ENCODE assay signal across 20 mouse cellular contexts in the genomic region with DNA sequence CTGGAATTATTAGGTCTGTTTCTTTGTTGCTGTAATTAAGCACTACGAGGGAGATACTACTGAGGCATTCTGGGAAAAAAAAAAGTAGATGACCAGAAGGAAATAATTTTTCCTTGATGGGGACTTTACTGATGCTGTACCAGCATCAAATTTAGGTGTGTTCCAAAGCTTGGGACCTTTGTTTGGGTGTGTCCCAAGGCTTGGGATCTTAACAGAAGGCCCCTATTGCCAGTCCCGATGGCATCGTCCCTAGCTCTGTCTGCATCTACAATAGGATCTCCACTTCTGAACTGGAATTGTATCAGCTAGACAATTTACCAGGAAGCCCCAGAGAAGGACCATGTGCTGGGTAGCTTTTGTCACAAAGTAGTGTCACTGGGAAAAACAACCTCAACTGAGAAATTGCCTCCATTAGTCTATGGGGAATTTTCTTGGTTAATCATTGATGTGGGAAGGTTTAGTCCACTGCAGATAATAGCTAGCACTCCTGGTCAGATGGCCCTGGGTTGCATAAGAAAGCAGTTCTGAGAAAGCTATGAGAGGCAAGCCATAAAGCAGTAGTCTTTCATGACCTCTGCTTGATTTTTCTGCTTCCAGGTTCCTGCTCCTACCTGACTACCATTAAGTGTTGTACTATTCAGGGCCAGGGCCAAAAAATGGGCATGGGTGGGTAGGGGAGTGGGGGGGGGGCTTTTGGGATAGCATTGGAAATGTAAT.
"Had no signal": no experiment of that assay in that cellular context is flagged by ENCODE, and none has a peak within 500 bp of the region (broad histone marks: within the 10 kb centered on the region; RNA-seq: fewer than 3 reads in every experiment).

No protein-coding gene starts in this region.

- H3K9me3 ChIP-seq: liver, embryonic 15.5 days; lung, embryonic 15.5 days; megakaryocyte, embryonic 14.5 days; midbrain, embryonic 10.5 days; midbrain, embryonic 12.5 days; neural tube, embryonic 13.5 days; neural tube, embryonic 15.5 days; stomach, embryonic 15.5 days had no signal

- H3K36me3 ChIP-seq: liver, embryonic 15.5 days; lung, embryonic 15.5 days; midbrain, embryonic 10.5 days; midbrain, embryonic 12.5 days; neural tube, embryonic 13.5 days; neural tube, embryonic 15.5 days; stomach, embryonic 15.5 days had no signal

- H3K4me3 ChIP-seq: liver, embryonic 15.5 days; lung, embryonic 15.5 days; megakaryocyte, embryonic 14.5 days; midbrain, embryonic 10.5 days; midbrain, embryonic 12.5 days; myocyte; neural tube, embryonic 13.5 days; neural tube, embryonic 15.5 days; stomach, embryonic 15.5 days had no signal

- H3K27me3 ChIP-seq: liver, embryonic 15.5 days; lung, embryonic 15.5 days; megakaryocyte, embryonic 14.5 days; midbrain, embryonic 12.5 days; neural tube, embryonic 15.5 days; stomach, embryonic 15.5 days had no signal

- H3K4me2 ChIP-seq: liver, embryonic 15.5 days; lung, embryonic 15.5 days; midbrain, embryonic 12.5 days; neural tube, embryonic 13.5 days; neural tube, embryonic 15.5 days; stomach, embryonic 15.5 days had no signal

- H3K27ac ChIP-seq: liver, embryonic 15.5 days; lung, embryonic 15.5 days; macrophage; midbrain, embryonic 10.5 days; midbrain, embryonic 12.5 days; neural tube, embryonic 13.5 days; neural tube, embryonic 15.5 days; stomach, embryonic 15.5 days had no signal

- DNase-seq: liver, postnatal 0 days; lung, adult 2 months; lung, postnatal 14 days; lung, postnatal 36 days; retina, postnatal 1 day; thymus, adult 2 months; thymus, postnatal 25 days; thymus, postnatal 4 days had no signal

- ATAC-seq: liver, postnatal 0 days; lung, postnatal 0 days; midbrain, embryonic 16.5 days had no signal

- H3K4me1 ChIP-seq: liver, embryonic 15.5 days; lung, embryonic 15.5 days; megakaryocyte, embryonic 14.5 days; stomach, embryonic 15.5 days had no signal

- H3K9ac ChIP-seq: liver, embryonic 15.5 days; liver, postnatal 0 days; lung, embryonic 15.5 days; midbrain, embryonic 12.5 days; neural tube, embryonic 13.5 days; neural tube, embryonic 15.5 days; stomach, embryonic 15.5 days had no signal
